Mouse (Mus musculus): ENCODE measurements around the gene Smyd5.
"Not testable (repeated sequence)": the region's sequence is repeated elsewhere in the genome, so short reads cannot be mapped to it uniquely, and the experiment has no call there.

Gene Smyd5

DNA sequence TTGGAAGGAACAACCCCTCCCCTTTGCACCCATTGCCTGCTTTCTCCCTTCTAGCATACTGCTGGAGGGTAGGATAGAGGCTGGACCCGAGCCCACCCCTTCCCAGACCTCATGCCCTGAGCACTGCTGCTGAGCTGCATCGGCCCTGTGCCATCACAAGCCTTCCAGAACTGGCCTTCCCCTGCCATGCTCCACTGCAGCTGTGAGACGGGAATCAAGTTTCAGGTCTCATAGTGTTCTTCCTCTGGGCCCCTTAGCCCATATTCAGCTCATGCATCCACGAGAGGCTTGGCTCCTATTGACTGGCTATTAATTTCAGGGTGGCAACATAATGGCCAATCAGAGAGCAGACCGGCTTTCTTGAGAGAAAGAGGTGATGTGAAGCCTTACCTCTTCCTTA lies 13.5 kb downstream of the Smyd5 start:
- in situ Hi-C loops (cut with MboI, MseI) = no loop called here

DNA sequence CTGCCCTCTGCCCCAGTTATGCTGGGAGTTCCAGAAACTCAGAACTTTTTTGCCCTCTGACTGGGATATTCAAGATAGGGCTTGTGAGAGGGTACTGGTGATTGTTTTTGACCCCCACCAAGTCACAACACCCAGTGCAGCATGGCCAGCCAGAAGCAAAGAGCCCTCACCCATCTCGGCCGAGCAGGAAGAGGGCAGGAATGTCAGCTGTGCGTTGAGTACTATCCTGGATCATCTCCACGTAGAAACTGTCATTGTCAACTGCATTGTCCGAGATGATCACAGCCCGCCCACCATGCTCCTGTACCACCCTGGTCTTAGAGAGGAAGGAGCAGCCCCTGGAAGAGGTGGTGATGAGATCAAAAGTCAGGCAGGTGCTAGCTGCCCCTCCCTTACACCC lies 15.6 kb downstream of the Smyd5 start:
- in situ Hi-C loops (cut with MboI, MseI) = no loop called here

DNA sequence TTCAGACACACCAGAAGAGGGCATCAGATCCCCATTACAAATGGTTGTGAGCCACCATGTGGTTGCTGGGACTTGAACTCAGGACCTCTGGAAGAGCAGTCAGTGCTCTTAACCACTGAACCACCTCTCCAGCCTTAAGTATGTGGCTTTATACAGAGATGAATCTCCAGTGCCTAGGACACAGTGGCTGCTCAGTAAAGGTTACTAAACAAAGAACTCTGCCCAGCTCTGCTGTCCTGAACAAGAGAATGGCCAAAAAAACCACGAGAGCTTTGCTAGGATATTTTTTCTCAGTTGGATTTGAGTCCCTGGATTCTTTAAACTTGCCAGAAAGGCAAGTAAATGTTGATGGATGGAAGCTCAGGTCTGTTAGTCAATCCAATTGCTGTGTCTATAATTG lies 18.4 kb downstream of the Smyd5 start:
- in situ Hi-C loops (cut with MboI, MseI) = not testable (repeated sequence)

DNA sequence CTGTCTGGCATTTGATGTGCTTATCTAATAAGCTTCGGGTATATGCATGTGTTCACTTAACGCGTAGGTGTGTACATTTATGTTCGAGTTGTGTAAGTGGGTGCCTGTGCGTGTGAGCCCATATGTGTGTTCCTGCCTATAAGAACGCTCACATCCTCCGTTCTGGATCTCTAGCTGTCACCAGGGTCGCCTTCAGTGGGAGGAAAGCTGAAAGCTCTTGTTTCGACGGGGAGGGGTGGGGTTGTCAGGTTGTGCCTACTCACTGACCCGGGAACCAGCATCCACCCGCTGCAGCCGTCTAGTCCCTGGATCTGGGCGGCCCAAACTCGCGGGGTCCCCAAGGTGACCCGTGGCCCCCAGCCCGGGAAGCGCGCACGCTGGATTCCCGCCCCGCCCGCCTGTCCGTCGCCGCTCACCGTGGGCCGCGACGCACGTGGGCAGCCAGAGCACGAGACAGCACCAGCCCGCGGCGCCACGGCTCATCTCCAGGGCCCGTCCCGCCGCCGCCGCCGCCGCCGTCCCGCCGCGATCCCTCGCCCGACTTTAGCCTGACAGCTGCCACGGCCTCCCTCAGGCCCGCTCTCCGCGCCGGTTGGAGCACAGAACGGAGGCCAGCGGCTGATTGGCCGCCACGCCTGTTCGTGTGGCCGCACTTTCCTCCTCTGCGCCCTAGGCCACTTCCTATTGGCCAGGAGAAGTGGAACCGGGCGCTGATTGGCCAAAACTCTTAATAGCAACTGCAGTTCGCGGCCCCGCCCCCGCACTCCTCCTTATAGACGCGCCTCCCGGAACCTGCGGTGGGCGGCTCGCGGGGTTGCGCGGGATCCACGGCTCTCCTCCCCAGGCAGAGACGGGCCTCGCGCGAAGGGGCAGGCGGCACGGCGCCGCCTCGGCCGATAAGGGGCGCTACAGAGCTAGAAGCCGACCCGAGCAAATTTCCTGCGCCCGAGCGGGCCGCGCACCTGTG lies 19.2 kb downstream of the Smyd5 start, which contains the start of gene Cct7:
TSS of gene Cct7 (plus strand) at position 818 of the 967 bp plus-strand sequence.
- in situ Hi-C loops (cut with MboI, MseI) = no loop called here

- in situ Hi-C loops (cut with MboI, MseI) = no loop called here
These were observed 20.0 kb downstream of the Smyd5 start, which contains the start of gene Pradc1 for GRCm38 (mm10) chr6:85451664-85452410. Gene Pradc1 (minus strand): TSS chr6:85451970.

- in situ Hi-C loops (cut with MboI, MseI) = no loop called here
These were observed 20.5 kb downstream of the Smyd5 start for GRCm38 (mm10) chr6:85452411-85452665.

GRCm38 (mm10) chr6:85452816-85453215 lies 21.0 kb downstream of the Smyd5 start:
- in situ Hi-C loops (cut with MboI, MseI) = no loop called here

GRCm38 (mm10) chr6:85459621-85460020 lies 27.8 kb downstream of the Smyd5 start:
- in situ Hi-C loops (cut with MboI, MseI) = no loop called here

DNA sequence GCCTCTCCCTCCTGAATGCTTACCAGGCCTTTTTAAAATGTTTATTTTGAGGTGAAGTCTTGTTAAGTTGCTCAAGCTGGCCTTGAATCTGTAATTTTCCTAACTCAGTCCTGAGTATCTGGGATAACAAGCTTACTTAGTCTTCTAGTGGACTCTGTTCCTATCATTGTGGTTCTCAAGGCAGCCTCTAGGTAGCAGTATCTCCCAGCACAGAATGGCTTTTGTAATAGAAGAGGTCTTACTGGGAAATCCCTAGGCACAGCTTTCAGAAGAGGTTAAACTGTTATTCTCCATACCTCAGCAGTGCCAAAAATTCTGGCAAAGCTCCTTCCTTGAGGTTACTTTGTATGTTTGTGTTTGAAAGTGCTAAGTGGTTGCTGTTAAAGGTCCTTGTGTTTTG lies 33.6 kb downstream of the Smyd5 start:
- in situ Hi-C loops (cut with MboI, MseI) = no loop called here

DNA sequence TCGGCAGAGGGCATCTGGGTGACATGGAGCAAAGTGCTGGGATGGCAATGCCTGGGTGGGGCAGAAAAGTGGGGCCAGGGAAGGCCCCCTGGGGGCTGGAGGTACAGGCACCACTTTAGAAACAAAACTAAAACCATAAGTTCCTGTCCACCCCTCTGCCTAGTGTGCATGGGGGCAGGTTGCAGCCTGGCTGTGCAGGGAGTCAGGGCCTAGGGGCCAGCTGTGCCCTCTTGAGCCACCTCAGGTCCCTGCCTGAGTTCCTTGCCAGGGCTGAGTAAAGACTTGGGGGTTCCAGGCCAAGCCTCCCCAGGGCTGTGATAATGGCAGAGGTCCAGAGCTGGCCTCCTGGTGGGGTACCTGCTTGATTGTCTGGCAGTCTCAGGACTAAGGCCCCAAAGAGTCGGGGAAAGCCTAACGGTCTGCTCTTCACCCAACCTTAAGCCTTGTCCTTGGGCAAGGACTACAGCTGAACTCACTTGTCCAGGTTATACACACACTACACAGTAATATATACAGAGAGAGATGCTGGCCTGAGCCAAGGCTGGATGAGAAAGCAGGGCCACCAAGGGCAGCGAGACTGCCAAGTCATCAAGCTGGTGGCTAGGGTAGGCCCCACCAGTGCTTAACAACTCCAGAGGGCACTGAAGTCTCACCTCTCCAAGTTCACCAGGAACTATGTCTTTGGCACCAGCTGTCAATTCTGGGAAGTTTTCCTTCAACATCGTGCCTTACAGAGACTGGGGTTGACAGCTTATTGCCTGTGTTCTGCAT lies 38.1 kb downstream of the Smyd5 start:
- in situ Hi-C loops (cut with MboI, MseI) = no loop called here

DNA sequence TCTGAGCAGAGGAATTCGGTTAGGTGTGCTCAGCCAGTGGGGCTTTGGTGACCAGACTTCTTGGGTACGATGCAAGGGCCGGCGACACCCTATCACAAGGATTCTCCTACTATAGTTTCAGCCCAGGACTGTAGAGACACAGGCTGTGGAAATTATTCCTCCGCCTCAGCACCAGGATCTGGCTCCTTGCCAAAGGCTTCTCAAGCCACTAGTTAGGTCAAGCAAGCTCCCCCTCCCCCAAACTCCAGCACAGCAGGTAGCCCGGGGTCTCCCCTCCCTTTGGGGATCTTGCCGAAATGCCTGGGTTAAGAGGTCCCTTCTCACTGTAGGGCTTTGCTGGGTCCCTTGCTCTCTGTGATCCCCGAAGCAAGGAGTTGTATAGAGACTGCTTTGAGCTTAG lies 40.2 kb downstream of the Smyd5 start:
- in situ Hi-C loops (cut with MboI, MseI) = no loop called here

DNA sequence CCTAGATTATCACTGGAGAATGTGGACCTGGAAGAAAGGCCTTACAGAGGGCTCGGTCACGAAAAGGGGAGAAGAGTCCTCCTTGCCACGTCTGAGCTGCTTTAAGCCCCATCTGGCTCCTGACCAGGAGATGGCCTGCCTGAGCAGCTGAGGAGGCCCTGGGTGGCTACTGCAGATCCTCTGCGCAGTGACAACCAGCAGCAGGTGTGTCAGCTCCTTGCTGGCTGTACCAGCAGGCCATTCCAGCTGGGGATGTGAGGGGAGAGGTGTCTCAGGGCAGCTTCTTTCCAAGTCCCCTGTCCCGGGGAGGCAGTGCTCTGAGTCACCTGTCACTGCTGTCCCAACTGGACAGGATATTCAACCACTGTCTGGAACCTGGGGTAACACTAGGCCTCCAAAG lies 40.8 kb downstream of the Smyd5 start:
- in situ Hi-C loops (cut with MboI, MseI) = no loop called here

DNA sequence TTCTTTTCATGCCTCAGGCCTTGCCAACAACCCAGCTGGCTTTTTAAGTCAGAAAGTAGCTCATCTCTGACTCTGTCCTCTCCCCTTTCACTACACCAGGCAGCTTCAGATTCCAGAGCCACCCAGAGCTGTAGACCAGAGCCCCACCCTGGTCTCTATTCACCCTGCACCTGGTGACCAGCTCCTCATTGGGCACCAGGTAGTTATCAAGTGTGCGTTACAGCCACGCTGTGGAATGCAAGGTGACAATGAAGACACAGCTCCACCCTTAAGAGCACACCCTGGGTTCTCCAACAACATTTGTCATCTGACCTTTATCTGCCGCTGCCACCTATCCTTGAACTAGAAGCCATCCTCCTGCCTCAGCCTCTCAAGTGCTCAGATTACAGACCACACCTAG lies 43.8 kb downstream of the Smyd5 start:
- in situ Hi-C loops (cut with MboI, MseI) = no loop called here

DNA sequence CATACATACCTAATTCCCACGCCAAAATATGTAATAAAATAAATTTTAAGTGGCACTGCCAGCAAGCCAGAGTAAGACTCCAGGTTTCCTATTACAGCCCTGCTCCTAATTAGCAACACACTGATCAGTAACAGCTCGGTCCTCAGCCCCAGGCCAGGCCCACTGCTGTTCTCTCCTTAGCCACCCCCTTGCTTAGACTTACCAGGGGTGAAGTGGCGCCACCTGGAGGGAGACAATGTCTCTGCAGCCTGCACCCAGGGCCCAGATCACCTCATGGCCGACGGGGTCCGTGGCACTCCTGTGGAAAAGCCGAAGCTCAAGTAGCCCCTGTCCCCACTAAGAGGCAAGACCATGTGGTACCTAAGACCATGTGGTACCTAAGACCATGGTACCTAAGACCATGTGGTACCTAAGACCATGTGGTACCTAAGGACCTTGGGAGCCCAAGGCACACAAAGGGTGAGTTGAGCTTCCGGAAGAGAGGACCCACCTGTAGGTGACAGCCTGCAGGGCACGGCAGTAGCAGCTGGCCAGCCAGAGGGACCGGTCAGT lies 45.7 kb downstream of the Smyd5 start:
- in situ Hi-C loops (cut with MboI, MseI) = no loop called here

DNA sequence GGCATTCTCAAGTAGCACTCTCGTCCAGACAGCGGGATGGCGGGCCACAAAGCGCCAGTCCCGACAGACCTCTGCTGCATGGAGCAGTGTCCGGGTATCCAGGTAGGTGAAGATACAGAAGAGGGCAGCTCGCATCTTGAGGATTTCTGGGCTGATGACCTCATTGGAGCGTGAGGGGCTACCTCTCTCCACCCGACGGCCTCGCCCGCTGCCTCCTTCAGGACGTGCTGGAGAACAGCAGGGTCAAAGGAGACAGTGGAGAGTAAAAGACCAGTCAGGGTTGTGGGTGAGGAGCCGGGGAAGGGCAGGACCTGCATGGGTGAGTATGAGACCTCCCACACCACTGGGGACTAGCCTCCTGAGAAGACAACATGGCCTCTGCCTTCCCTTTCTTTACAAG lies 46.6 kb downstream of the Smyd5 start:
- in situ Hi-C loops (cut with MboI, MseI) = no loop called here

GRCm38 (mm10) chr6:85479979-85480378 lies 48.2 kb downstream of the Smyd5 start:
- in situ Hi-C loops (cut with MboI, MseI) = loop anchor here (10.0 kb wide), 1 partner anchor 1235 kb away; no protein-coding TSS in a partner anchor

- in situ Hi-C loops (cut with MboI, MseI) = loop anchor here (10.0 kb wide), 1 partner anchor 1236 kb away; no protein-coding TSS in a partner anchor
These were observed 48.9 kb downstream of the Smyd5 start for GRCm38 (mm10) chr6:85480685-85481084.

GRCm38 (mm10) chr6:85483843-85484721 lies 52.3 kb downstream of the Smyd5 start:
- in situ Hi-C loops (cut with MboI, MseI) = loop anchor here (10.0 kb wide), 1 partner anchor 1239 kb away; no protein-coding TSS in a partner anchor

GRCm38 (mm10) chr6:85485738-85486137 lies 53.9 kb downstream of the Smyd5 start:
- in situ Hi-C loops (cut with MboI, MseI) = loop anchor here (10.0 kb wide), 1 partner anchor 1241 kb away; no protein-coding TSS in a partner anchor

GRCm38 (mm10) chr6:85488510-85488909 lies 56.7 kb downstream of the Smyd5 start:
- in situ Hi-C loops (cut with MboI, MseI) = loop anchor here (10.0 kb wide), 1 partner anchor 1244 kb away; no protein-coding TSS in a partner anchor
